Mouse (Mus musculus) embryonic facial prominence, embryonic 10.5 days (tissue): Measurements from ENCODE around the gene Pex26. TPM values are rescaled to one million over a fixed set of nuclear protein-coding genes. Genes with fewer than 3 reads are reported as not detected.

ENCODE experiments used
- DNase-seq: peaks from one replicate; pipeline ENCODE4 v3.0.0-alpha.2; 2017; ENCODE audit warnings: low spot score
- H3K27ac ChIP-seq: fragments of 300-500 bp; sonication (generic); replicated peaks from 2 replicates; pipeline ENCODE4 v1.5.1; 2016; ENCODE audit warnings: mild to moderate bottlenecking
- H3K27me3 ChIP-seq: fragments of 300-500 bp; sonication (generic); replicated peaks from 2 replicates; pipeline ENCODE4 v1.6.1; 2016; ENCODE audit warnings: low read depth, mild to moderate bottlenecking; ENCODE audit not compliant: poor library complexity, severe bottlenecking
- H3K36me3 ChIP-seq: fragments of 300-500 bp; sonication (generic); replicated peaks from 2 replicates; pipeline ENCODE4 v1.6.1; 2016; ENCODE audit warnings: mild to moderate bottlenecking, moderate library complexity
- H3K4me1 ChIP-seq: fragments of 300-500 bp; sonication (generic); 2 replicates; pipeline ENCODE4 v1.6.1; 2016
- H3K4me3 ChIP-seq: fragments of 300-500 bp; sonication (generic); 2 replicates; pipeline ENCODE4 v1.5.1; 2016; ENCODE audit warnings: mild to moderate bottlenecking, moderate library complexity
- H3K9me3 ChIP-seq: fragments of 300-500 bp; sonication (generic); 2 replicates; pipeline ENCODE4 v1.6.1; 2016; ENCODE audit warnings: mild to moderate bottlenecking
- WGBS: fragments of 180-500 bp; shearing (Covaris S2); methylation state at CpG from one replicate; pipeline ENCODE4 v1.1.7; 2016; 5-methylcytosine and 5-hydroxymethylcytosine counted together
- polyA plus RNA-seq: library from polyadenylated mRNA; unstranded; fragments of >200 nt; fragmentation: Nextera tagmentation; extraction: Ambion mirVana; gene quantifications from 2 replicates; pipeline ENCODE4 v1.2.1, GENCODE M21; 2016

Pex26 gene
- polyA plus RNA-seq = 10.9 and 11.5 TPM in 2 replicates

DNA sequence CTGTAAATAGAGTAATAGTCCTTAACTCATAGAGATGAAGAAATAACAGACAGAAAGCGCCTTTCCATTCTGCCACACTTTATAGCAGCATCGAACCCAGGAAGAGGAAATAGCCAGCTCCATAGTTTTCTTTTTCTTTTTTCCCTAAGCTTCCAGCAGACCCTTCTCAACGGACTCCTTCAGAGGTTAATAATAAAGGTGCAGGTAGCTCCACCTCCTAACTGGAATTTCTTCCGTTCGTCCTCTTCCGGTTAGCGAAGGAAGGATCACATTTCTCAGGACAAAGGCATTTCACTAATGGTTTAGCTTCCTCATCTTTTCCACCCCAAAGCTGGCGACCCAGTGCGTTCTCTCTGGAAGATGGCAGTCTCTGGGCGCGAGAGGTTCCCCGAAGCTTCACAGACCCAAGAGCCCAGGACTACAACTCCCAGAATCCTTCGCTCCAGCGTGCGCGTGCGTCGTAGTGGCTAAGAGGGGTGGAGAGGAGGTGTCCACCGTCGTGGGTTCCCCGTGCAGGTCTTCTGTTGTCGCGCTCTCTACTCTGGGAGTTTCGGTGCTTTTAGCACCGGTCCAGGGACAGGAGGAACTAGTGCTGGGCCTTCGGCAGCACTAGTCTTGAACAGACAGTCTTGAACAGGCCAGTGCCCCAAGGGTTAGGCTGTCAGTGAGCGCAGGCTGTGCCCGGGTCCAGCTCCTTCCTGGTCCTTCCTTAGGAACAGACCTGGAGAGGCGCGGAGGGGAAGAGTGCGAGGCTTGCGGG lies at the start of gene Pex26:
Gene Pex26, plus strand, starts transcription at position 254 of the 760 bp plus-strand sequence.
- Histone ChIP-seq H3K27me3 (no peaks in the 10 kb centered on the region), H3K27ac (peak within 1 kb of the TSS; percentile 87), H3K36me3 (peaks cover 19% of the 10 kb centered on the region; the same call in 1 of the 2 replicates), H3K4me3 (peak within 1 kb of the TSS; percentile 79), H3K9me3 (no peaks in the 10 kb centered on the region), H3K4me1 (peaks cover 35% of the 10 kb centered on the region)
- 1% methylated on average over 32 of the region's 32 CpGs for WGBS
- peak; percentile 92 for DNase-seq

DNA sequence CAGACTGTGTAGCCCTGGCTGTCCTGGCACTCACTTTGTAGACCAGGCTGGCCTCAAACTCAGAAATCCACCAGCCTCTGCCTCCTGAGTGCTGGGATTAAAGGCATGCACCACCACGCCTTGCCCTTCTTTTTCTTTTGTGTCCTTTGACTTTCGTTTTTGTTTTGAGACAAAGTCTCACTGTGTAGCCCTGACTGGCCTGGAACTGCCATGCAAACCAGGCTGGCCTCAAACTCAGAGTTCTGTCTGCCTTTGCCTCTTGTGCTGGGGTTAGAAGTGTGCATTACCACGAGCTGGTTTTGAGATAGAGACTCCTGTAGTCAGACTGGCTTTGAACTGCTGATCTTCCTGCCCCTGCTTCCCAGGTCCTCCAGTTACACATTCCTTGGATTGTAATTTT lies 49.2 kb upstream of the Pex26 start:
- H3K9me3 ChIP-seq = no peaks in the 10 kb centered on the region
- H3K36me3 ChIP-seq = no peaks in the 10 kb centered on the region
- H3K4me1 ChIP-seq = peaks cover 27% of the 10 kb centered on the region
- WGBS = 31% methylated on average over 3 of the region's 3 CpGs
- DNase-seq = no peak
- H3K27ac ChIP-seq = no peak overlapping the region
- H3K27me3 ChIP-seq = peaks cover 38% of the 10 kb centered on the region
- H3K4me3 ChIP-seq = no peak overlapping the region

DNA sequence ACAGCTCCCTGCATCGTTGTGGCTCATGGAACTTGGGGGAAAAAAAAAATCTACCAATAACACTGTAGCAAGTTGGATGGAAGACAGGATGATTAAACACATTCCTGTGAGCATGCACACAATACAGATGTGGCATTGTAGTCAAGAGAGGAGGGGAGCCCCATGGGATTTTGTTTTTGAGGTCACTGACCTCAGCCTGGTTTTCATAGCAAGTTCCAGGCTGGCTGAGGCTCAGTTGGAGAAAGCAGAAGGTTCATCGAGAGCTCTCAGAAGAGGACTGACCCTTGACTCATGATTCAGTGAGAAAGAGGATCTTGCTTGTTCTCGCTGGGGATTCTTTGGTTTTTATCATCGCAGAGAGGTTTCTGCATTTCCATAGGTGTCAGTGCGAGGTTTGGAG lies 48.6 kb upstream of the Pex26 start:
- Histone ChIP-seq H3K27me3 (peaks cover 32% of the 10 kb centered on the region), H3K36me3 (no peaks in the 10 kb centered on the region), H3K4me1 (peaks cover 21% of the 10 kb centered on the region), H3K4me3 (no peak overlapping the region), H3K9me3 (no peaks in the 10 kb centered on the region), H3K27ac (no peak overlapping the region)
- 38% methylated on average over 5 of the region's 5 CpGs for WGBS
- DNase-seq = no peak

DNA sequence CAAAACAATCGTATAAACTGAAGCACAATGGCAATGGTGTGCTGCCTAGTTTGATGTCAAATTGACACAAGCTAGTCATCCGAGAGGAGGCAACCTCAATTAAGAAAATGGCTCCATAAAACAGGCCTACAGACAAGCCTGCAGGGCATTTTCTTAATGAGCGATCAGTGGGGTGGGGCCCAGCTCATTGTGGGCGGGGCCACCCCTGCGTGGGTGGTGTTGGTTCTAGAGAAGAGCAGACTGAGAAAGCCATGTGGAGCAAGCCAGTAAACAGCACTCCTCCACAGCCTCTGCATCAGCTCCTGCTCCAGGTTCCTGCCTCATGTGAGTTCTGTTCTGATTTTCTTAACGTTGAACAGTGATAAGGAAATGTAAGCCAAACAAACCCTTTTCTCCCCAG lies 46.2 kb upstream of the Pex26 start:
- Histone ChIP-seq H3K9me3 (no peaks in the 10 kb centered on the region), H3K4me1 (peaks cover 12% of the 10 kb centered on the region), H3K4me3 (no peak overlapping the region), H3K27me3 (peaks cover 12% of the 10 kb centered on the region), H3K27ac (no peak overlapping the region), H3K36me3 (no peaks in the 10 kb centered on the region)
- DNase-seq = no peak
- WGBS = 65% methylated on average over 6 of the region's 6 CpGs

DNA sequence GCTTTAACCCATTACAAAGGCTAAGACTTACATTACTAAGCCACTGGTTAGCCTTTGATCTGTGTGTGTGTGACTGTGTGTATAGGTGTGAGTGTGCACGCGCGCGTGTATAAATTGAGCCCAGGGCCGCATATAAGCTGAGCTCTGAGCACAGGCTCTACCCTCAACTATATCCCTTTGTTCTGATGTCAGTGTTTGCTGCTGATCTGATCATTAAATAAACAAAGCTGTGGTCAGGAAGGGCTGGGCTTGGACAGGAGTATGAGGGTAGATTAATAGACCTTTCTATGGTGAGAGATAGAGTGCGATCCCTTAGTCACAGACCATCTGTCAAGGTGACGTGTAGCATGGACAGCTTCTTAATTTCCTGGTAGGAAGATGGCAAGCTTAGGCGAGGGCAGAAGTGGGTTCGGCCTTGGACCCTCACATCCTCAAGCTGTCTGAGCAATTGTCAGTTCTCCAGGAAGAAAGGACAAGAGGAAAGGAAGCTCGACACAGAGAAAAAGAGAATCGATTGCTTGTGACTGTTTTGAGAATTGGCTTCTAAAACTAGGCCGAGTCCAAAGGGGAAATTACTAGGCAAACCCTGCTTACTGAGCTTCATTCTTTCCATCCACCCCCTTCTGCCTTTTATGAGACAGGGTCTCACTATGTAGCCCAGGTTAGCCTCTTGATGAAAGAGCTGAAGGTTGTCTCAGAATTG lies 45.0 kb upstream of the Pex26 start:
- Histone ChIP-seq H3K9me3 (no peaks in the 10 kb centered on the region), H3K27me3 (0 out of 2 replicates have a peak, but pooled peaks cover 3% of the 10 kb centered on the region), H3K36me3 (no peaks in the 10 kb centered on the region), H3K27ac (no peak overlapping the region), H3K4me3 (no peak overlapping the region), H3K4me1 (peaks cover 14% of the 10 kb centered on the region)
- 90% methylated on average over 12 of the region's 12 CpGs for WGBS
- no peak for DNase-seq

DNA sequence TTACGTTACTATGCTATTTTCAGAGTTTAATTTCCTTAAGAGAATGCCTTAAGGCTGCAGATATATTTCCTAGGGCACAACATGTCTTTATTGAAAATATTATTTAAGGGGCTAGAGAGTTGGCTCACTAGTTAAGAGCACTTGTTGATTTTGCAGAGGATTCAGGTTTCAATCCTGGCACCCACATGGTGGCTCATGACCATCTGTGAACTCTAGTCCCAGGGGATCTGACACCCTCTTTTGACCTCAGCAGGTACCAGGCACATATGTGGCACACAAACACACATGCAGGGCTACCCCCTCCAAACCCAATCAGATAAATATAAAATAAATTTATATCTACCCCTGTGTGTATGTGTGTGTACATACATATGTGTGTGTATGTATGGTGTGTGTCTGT lies 44.2 kb upstream of the Pex26 start:
- H3K4me3 ChIP-seq = no peak overlapping the region
- no peak for DNase-seq
- no peaks in the 10 kb centered on the region for H3K9me3 ChIP-seq
- H3K27ac ChIP-seq = no peak overlapping the region
- 90% methylated on average over 1 of the region's 1 CpGs for WGBS
- peaks cover 20% of the 10 kb centered on the region for H3K4me1 ChIP-seq
- H3K36me3 ChIP-seq = no peaks in the 10 kb centered on the region
- H3K27me3 ChIP-seq = no peaks in the 10 kb centered on the region

DNA sequence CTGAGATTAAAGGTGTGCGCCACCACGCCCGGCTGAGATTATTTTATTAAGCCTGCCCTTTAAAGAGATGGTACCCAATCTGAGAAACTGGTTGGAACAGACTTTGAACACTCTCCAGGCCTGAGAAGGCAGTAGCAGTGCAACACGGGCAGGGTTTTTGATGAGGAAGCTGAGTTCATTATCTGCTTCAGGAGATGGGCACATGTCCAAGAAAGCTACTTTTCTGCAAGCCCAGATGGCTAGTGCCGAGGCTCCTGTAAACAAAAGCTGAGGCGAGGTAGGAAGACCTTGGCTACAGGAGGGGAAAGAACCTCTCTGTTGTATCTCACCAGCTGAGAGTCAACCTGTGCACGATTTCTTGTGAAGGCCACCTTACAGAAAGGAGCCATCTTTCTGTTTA lies 41.2 kb upstream of the Pex26 start:
- WGBS = 89% methylated on average over 7 of the region's 7 CpGs
- Histone ChIP-seq H3K9me3 (no peaks in the 10 kb centered on the region), H3K27ac (no peak overlapping the region), H3K36me3 (no peaks in the 10 kb centered on the region), H3K4me1 (peaks cover 41% of the 10 kb centered on the region), H3K27me3 (no peaks in the 10 kb centered on the region), H3K4me3 (no peak overlapping the region)
- no peak for DNase-seq

DNA sequence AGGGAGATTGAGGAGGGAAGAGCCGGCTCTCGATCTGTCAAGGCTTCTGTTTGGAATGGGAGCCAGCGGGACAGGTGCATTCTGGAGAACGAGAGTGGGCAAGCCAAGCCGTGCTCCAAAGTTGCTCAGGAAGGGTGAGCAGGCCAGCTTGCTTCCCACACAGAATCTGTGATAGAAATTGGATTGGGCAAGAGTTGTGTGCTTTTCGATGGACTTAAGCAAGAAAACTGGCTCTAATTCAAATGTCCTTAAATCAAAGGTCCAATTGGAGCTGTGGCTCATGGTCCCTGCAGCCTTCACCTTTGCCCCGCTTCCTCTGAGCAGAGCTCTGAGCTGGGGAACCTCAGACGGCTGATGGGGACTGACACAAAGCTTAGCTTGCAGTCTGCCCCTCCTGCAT lies 40.0 kb upstream of the Pex26 start:
- Histone ChIP-seq H3K36me3 (no peaks in the 10 kb centered on the region), H3K4me1 (peaks cover 51% of the 10 kb centered on the region), H3K27ac (no peak overlapping the region), H3K9me3 (no peaks in the 10 kb centered on the region), H3K4me3 (no peak overlapping the region), H3K27me3 (no peaks in the 10 kb centered on the region)
- no peak for DNase-seq
- WGBS = 85% methylated on average over 8 of the region's 8 CpGs

DNA sequence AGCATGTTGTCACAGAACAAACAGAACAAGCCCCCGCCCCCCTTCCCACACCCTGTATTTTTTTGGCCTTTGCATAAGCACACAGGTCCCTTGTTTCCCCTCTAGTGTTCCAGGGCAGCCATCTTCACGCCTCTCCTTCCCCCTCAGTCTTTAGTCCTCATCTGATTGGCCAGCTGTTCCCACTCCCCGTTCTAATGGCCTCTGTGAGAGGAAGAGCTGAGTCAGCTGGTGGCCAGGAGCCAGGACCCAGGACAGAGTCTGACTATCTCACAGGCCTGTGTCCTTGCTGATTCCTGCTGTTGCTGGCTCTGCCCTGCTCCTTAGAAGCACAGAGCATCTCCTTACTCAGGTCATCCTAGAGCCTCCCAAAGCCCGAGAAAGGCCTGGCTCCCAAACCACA lies 39.4 kb upstream of the Pex26 start:
- no peak overlapping the region for H3K27ac ChIP-seq
- 66% methylated on average over 4 of the region's 4 CpGs for WGBS
- H3K27me3 ChIP-seq = no peaks in the 10 kb centered on the region
- no peak for DNase-seq
- H3K36me3 ChIP-seq = no peaks in the 10 kb centered on the region
- no peaks in the 10 kb centered on the region for H3K9me3 ChIP-seq
- no peak overlapping the region for H3K4me3 ChIP-seq
- peaks cover 56% of the 10 kb centered on the region for H3K4me1 ChIP-seq

DNA sequence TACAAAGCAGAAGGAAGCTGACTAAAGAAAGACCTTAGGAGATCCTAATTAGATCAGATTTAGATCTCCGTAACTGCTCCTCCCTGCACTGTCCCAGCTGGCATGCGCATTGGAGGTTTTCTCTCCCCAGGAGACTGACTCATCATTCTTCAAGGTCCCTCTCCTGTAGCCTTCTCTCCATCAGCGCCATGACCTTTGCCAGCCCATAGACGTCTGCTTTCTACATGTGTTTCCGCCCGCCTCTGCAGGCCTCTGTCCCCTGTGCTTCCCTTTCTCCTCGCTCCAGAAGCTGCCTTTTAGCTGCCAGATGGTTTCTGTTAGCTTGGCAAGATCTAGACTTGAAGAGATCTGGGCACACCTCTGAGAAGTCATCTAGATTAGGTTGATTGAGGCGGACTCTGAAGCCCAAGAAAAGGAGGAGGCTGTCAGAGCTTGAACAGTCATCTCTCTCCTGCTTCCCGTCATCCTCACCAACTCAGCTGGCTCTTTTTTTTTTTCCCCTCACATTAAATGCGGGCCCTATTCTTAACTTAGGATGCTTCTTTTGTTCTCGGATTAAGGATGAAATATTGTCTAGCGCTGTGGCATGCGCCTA lies 38.4 kb upstream of the Pex26 start:
- no peaks in the 10 kb centered on the region for H3K27me3 ChIP-seq
- H3K4me1 ChIP-seq = peaks cover 65% of the 10 kb centered on the region
- peak; percentile 47 for DNase-seq
- no peaks in the 10 kb centered on the region for H3K36me3 ChIP-seq
- peak overlapping the region; percentile 40; the same call in 1 of the 2 replicates for H3K27ac ChIP-seq
- H3K9me3 ChIP-seq = no peaks in the 10 kb centered on the region
- H3K4me3 ChIP-seq = no peak overlapping the region
- WGBS = 56% methylated on average over 13 of the region's 13 CpGs

DNA sequence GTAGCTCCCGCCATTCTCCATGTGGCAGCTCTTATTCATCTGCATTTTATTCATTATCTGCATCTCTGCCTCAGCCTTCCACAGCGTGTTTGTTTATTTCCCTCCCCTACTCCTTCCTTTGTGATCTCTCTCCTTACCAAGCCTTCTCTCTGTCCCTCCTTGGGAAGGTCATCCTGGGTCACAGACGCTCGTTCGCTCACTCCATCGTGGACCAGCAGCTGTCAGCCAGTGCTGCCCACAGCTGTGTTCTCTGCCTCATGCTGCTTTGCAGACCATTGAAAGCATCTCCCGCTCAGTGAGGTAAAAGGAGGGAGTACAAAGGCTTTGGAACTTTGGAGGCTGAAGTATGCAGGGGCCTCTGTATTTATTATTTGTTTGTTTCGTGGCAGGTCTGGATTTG lies 37.6 kb upstream of the Pex26 start:
- no peaks in the 10 kb centered on the region for H3K9me3 ChIP-seq
- WGBS = 33% methylated on average over 8 of the region's 8 CpGs
- peak; percentile 27 for DNase-seq
- no peaks in the 10 kb centered on the region for H3K27me3 ChIP-seq
- H3K4me1 ChIP-seq = peaks cover 64% of the 10 kb centered on the region
- no peaks in the 10 kb centered on the region for H3K36me3 ChIP-seq
- no peak overlapping the region for H3K4me3 ChIP-seq
- peak overlapping the region; percentile 40; the same call in 1 of the 2 replicates for H3K27ac ChIP-seq

DNA sequence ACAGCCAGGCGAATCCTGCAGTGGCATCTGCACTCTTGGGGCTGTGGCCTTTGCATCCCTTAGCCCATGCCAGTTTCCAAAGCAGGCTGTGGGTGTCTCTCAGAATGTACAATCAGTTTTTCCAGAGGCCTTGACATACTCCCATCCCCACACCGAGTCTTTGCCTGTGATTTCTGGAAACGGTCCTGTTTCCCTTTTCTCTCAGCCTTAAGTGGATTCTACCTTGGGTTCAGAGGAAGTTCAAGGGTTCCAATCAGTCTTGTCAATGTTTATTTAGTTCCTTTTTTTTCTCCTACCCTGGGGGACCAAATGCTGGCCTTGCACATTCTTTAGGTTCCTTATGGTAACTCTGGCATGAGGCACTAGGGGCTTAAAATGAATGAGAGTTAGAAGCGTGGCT lies 36.7 kb upstream of the Pex26 start:
- no peak for DNase-seq
- H3K27me3 ChIP-seq = no peaks in the 10 kb centered on the region
- H3K9me3 ChIP-seq = no peaks in the 10 kb centered on the region
- peaks cover 63% of the 10 kb centered on the region for H3K4me1 ChIP-seq
- no peak overlapping the region for H3K4me3 ChIP-seq
- no peaks in the 10 kb centered on the region for H3K36me3 ChIP-seq
- H3K27ac ChIP-seq = peak overlapping the region; percentile 40
- WGBS = 33% methylated on average over 4 of the region's 4 CpGs

DNA sequence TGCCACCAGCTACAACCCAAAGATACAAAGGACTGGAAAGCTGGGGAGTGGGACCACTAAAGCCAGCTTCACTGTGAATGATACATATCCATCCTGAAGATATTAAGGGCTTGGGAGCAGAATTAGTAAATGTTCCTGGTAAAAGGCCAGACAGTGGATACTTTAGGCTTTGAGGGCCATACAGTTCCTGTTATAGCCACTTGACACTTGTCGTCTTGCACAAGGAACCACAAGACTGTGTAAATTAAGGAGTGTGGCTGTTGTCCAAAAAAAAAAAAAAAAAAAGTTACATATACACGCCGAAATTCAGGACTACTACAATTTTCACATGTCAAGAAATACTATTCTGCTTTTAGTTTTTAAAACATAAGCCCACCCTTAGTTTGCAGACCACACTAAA lies 35.1 kb upstream of the Pex26 start:
- no peaks in the 10 kb centered on the region for H3K9me3 ChIP-seq
- 57% methylated on average over 3 of the region's 3 CpGs for WGBS
- H3K36me3 ChIP-seq = no peaks in the 10 kb centered on the region
- H3K4me3 ChIP-seq = no peak overlapping the region
- no peaks in the 10 kb centered on the region for H3K27me3 ChIP-seq
- peaks cover 67% of the 10 kb centered on the region for H3K4me1 ChIP-seq
- H3K27ac ChIP-seq = no peak overlapping the region
- DNase-seq = no peak
